Mouse (Mus musculus): Measurements from ENCODE around the gene Mocs2. TPM values are rescaled to one million over a fixed set of nuclear protein-coding genes. Genes with fewer than 3 reads are reported as not detected.

Mocs2 gene
- polyA plus RNA-seq (2017; shearing (Covaris generic)), result 52.3 TPM

DNA sequence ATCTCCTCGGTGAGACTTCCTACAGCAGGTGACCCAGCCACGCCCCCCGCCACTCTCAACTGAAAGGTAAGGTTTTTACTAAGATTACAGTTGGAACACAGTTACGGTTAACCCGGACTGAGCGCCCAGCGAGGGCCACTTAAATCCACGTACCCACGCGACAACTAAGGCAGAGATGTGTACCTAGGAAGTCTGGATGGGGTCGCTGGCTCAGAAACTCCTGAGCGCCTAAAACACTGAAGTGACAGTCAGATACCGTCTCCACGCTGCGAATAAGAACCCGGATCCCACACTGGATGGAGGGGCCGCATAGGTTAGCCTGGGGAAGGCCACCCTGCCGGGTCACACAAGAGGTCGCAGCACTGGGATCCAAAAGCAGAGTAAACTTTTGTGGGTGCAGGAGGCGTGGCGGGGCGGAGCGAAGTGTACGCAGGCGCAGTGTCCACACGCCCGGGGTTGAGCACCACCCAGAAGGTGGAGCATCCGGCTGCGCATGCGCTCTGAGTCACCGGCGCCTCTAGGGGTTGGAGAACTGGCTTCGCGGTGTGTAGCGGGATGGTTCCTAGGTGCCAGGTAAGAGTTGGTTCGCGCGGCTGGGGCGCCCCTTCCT lies at the start of gene Mocs2:
TSS of gene Mocs2 (plus strand) at position 486 of the 610 bp plus-strand sequence.

Other genes with a start within 250 kb of the Mocs2 start
- 8.0 TPM for gene Itga2, start 113.9 kb downstream of the Mocs2 start, polyA plus RNA-seq (2017; shearing (Covaris generic))